8 mouse cellular contexts compared by ENCODE assay signal in genomic region chr2:13574801-13575150, GRCm38 (mm10). TPM values are rescaled to one million over a fixed set of nuclear protein-coding genes. Genes with fewer than 3 reads are reported as not detected.
DNase-seq lines count a peak whose midpoint lies in the region; ATAC-seq and TF ChIP-seq lines count a peak whose summit lies in the region.

No protein-coding gene starts in this region.

- H3K9me3 ChIP-seq in MEL (replicated peaks; ENCODE audit: insufficient read depth, low read length): no peaks in the 10 kb centered on the region
- H3K9me3 ChIP-seq in forebrain, embryonic 10.5 days: no peaks in the 10 kb centered on the region
- no peaks in the 10 kb centered on the region for H3K9me3 ChIP-seq in midbrain, embryonic 16.5 days (replicated peaks; ENCODE audit: control insufficient read depth, low read length, poor library complexity, severe bottlenecking)

- no peaks in the 10 kb centered on the region for H3K79me2 ChIP-seq in MEL (ENCODE audit: control insufficient read depth, insufficient read depth, low read length, poor library complexity)
- no peaks in the 10 kb centered on the region for H3K79me2 ChIP-seq in liver, adult 2 months (ENCODE audit: control insufficient read depth, insufficient read depth, low read length)

- TF ChIP-seq EP300 in MEL (IDR thresholded peaks at IDR 0.05; ENCODE audit: low read depth in 1 of 2, low read length in 2 of 2): no peak

- no peaks in the 10 kb centered on the region for H3K27me3 ChIP-seq in MEL (ENCODE audit: control insufficient read depth in 1 of 2, insufficient read depth in 2 of 2, low read length in 2 of 2)
- H3K27me3 ChIP-seq in forebrain, embryonic 10.5 days (ENCODE audit: poor library complexity, severe bottlenecking): no peaks in the 10 kb centered on the region
- 0 out of 2 replicates have a peak, but pooled peaks cover 2% of the 10 kb centered on the region for H3K27me3 ChIP-seq in liver, adult 2 months (ENCODE audit: control insufficient read depth, insufficient read depth, low read length)
- no peaks in the 10 kb centered on the region for H3K27me3 ChIP-seq in midbrain, embryonic 16.5 days (ENCODE audit: control insufficient read depth, insufficient read depth, low read depth, low read length)

- WGBS in forebrain, embryonic 10.5 days: 1% methylated on average over 21 of the region's 21 CpGs
- 2% methylated on average over 21 of the region's 21 CpGs for WGBS in liver, adult 2 months
- WGBS in midbrain, embryonic 16.5 days: under 1% methylated on average over 21 of the region's 21 CpGs

- DNase-seq in A20 (ENCODE audit: low read depth, low spot score): peak; percentile 71
- peak; percentile 83 for DNase-seq in MEL (ENCODE audit: low read depth, low spot score)
- DNase-seq in forebrain, embryonic 10.5 days (ENCODE audit: extremely low spot score, low spot score): peak; percentile 61
- DNase-seq in heart, postnatal 25 days (ENCODE audit: low spot score): peak; percentile 30
- no peak for DNase-seq in liver, adult 2 months (ENCODE audit: extremely low read depth, low read depth, low spot score)
- DNase-seq in thymus, postnatal 0 days (ENCODE audit: low spot score): peak; percentile 68
- DNase-seq in left cerebral cortex, adult 11 months (ENCODE audit: low spot score): no peak

- intact Hi-C loops in heart, postnatal 25 days (cut with DNase I): loop anchor here (1.0 to 5.0 kb wide), 4 partner anchors 30 to 284 kb away; partner anchors contain the start of gene Trdmt1

- TF ChIP-seq RAD21 in MEL (IDR thresholded peaks at IDR 0.05; ENCODE audit: low read depth, low read length): no peak

- peak overlapping the region; percentile 68 for H3K9ac ChIP-seq in MEL (ENCODE audit: control insufficient read depth, low read depth, low read length, poor library complexity, severe bottlenecking)
- peak overlapping the region; percentile 54 for H3K9ac ChIP-seq in liver, adult 2 months (ENCODE audit: low read depth, low read length)
- H3K9ac ChIP-seq in midbrain, embryonic 16.5 days (ENCODE audit: low read depth, low read length): peak overlapping the region; percentile 79

- H3K27ac ChIP-seq in MEL (ENCODE audit: control insufficient read depth, low read depth, low read length): peak overlapping the region; percentile 93
- peak overlapping the region; percentile 97 for H3K27ac ChIP-seq in forebrain, embryonic 10.5 days
- H3K27ac ChIP-seq in liver, adult 2 months (replicated peaks; ENCODE audit: insufficient read depth, low read depth, low read length): peak overlapping the region; percentile 5; the same call in 1 of the 2 replicates
- H3K27ac ChIP-seq in midbrain, embryonic 16.5 days (ENCODE audit: low read length): peak overlapping the region; percentile 86

- no peak for TF ChIP-seq POLR2A in MEL (IDR thresholded peaks at IDR 0.05; ENCODE audit: control insufficient read depth in 1 of 2, insufficient read depth in 1 of 2, low read depth in 1 of 2, low read length in 2 of 2, poor library complexity in 1 of 2)
- no peak for TF ChIP-seq POLR2A in liver, adult 2 months (IDR thresholded peaks at IDR 0.05; ENCODE audit: extremely low read depth, insufficient read depth, low read length)

- TF ChIP-seq CTCF in MEL (IDR thresholded peaks at IDR 0.05 in 2 of 3, conservative IDR thresholded peaks at IDR 0.05 in 1 of 3; ENCODE audit: control insufficient read depth in 1 of 3, insufficient read depth in 1 of 3, low read depth in 2 of 3, low read length in 3 of 3, poor library complexity in 1 of 3, severe bottlenecking in 1 of 3): no peak
- no peak for TF ChIP-seq CTCF in liver, adult 2 months (IDR thresholded peaks at IDR 0.05; ENCODE audit: low read depth, low read length)

- peak overlapping the region; percentile 92 for H3K4me2 ChIP-seq in midbrain, embryonic 16.5 days (ENCODE audit: low read length)

- ATAC-seq in midbrain, embryonic 16.5 days: peak; percentile 29

- H3K4me3 ChIP-seq in MEL (ENCODE audit: control insufficient read depth in 1 of 2, insufficient read depth in 1 of 2, low read depth in 2 of 2, low read length in 2 of 2): peak overlapping the region; percentile 72 to 78
- peak overlapping the region; percentile 94 for H3K4me3 ChIP-seq in forebrain, embryonic 10.5 days
- peak overlapping the region; percentile 67 for H3K4me3 ChIP-seq in liver, adult 2 months (ENCODE audit: insufficient read depth, low read depth, low read length)
- peak overlapping the region; percentile 71 for H3K4me3 ChIP-seq in midbrain, embryonic 16.5 days (ENCODE audit: low read depth, low read length)

- peaks cover 0 to 17% of the 10 kb centered on the region in 2 experiments; a peak in 3 of 4 replicates for H3K36me3 ChIP-seq in MEL (ENCODE audit: control insufficient read depth in 1 of 2, insufficient read depth in 2 of 2, low read length in 2 of 2)
- H3K36me3 ChIP-seq in forebrain, embryonic 10.5 days (replicated peaks): peaks cover 45% of the 10 kb centered on the region
- H3K36me3 ChIP-seq in liver, adult 2 months (ENCODE audit: control insufficient read depth, insufficient read depth, low read length): peaks cover under 1% of the 10 kb centered on the region; the same call in 1 of the 2 replicates
- no peaks in the 10 kb centered on the region for H3K36me3 ChIP-seq in midbrain, embryonic 16.5 days (ENCODE audit: control insufficient read depth, insufficient read depth, low read length)

- H3K4me1 ChIP-seq in MEL (ENCODE audit: control insufficient read depth in 1 of 2, insufficient read depth in 2 of 2, low read length in 2 of 2): peaks cover 0 to 16% of the 10 kb centered on the region in 2 experiments; a peak in 3 of 4 replicates
- H3K4me1 ChIP-seq in forebrain, embryonic 10.5 days: peaks cover 63% of the 10 kb centered on the region
- H3K4me1 ChIP-seq in liver, adult 2 months (ENCODE audit: control insufficient read depth, insufficient read depth, low read length): peaks cover 3% of the 10 kb centered on the region; the same call in 1 of the 2 replicates
- H3K4me1 ChIP-seq in midbrain, embryonic 16.5 days (ENCODE audit: control insufficient read depth, insufficient read depth, low read length): peaks cover 15% of the 10 kb centered on the region

TF ChIP-seq in MEL, 35 proteins besides CTCF, POLR2A, EP300 and RAD21:
- no peak for TF ChIP-seq MAX (IDR thresholded peaks at IDR 0.05; ENCODE audit: low read length)
- no peak for TF ChIP-seq POLR2AphosphoS5 (IDR thresholded peaks at IDR 0.05; ENCODE audit: borderline replicate concordance, low read depth, low read length)
- TF ChIP-seq BHLHE40 (IDR thresholded peaks at IDR 0.05; ENCODE audit: borderline replicate concordance, low read depth, low read length): no peak
- peak; percentile 26; the same call in 1 of the 2 replicates for TF ChIP-seq MXI1 (IDR thresholded peaks at IDR 0.05; ENCODE audit: low read depth, low read length)
- no peak for TF ChIP-seq UBTF (IDR thresholded peaks at IDR 0.05; ENCODE audit: borderline replicate concordance, insufficient read depth, low read depth, low read length)
- TF ChIP-seq TAL1 (IDR thresholded peaks at IDR 0.05; ENCODE audit: low read length): no peak
- no peak for TF ChIP-seq ZKSCAN1 (IDR thresholded peaks at IDR 0.05; ENCODE audit: low read depth, low read length)
- TF ChIP-seq GATA1 (IDR thresholded peaks at IDR 0.05; ENCODE audit: low read depth, low read length): no peak
- peak; percentile 42; the same call in 1 of the 2 replicates for TF ChIP-seq MAZ (IDR thresholded peaks at IDR 0.05; ENCODE audit: low read depth, low read length)
- no peak for TF ChIP-seq NRF1 (IDR thresholded peaks at IDR 0.05; ENCODE audit: insufficient read depth, low read depth, low read length, poor library complexity, severe bottlenecking)
- peak; percentile 4; the same call in 1 of the 2 replicates for TF ChIP-seq NELFE (IDR thresholded peaks at IDR 0.05; ENCODE audit: low read depth, low read length)
- TF ChIP-seq E2F4 (IDR thresholded peaks at IDR 0.05; ENCODE audit: borderline replicate concordance, low read depth, low read length): no peak
- no peak for TF ChIP-seq MAFK (IDR thresholded peaks at IDR 0.05; ENCODE audit: borderline replicate concordance, low read depth, low read length)
- TF ChIP-seq TBP (IDR thresholded peaks at IDR 0.05; ENCODE audit: low read depth, low read length): no peak
- TF ChIP-seq KAT2A (conservative IDR thresholded peaks at IDR 0.05; ENCODE audit: low read depth, low read length): no peak
- no peak for TF ChIP-seq HCFC1 (IDR thresholded peaks at IDR 0.05; ENCODE audit: low read depth, low read length)
- TF ChIP-seq MYB (IDR thresholded peaks at IDR 0.05; ENCODE audit: low read depth, low read length): no peak
- no peak for TF ChIP-seq GABPA (IDR thresholded peaks at IDR 0.05; ENCODE audit: low read depth, low read length)
- TF ChIP-seq POLR2AphosphoS2 (IDR thresholded peaks at IDR 0.05; ENCODE audit: low read length): no peak

RNA-seq across cellular contexts. Expression of gene Vim, which starts 1.0 kb away (rescaled TPM):
- total RNA-seq in MEL (2012; rRNA removed): 58.0 and 188 TPM in 2 replicates
- polyA plus RNA-seq in MEL (2012; ENCODE audit: insufficient read depth in 1 of 2, insufficient read length in 2 of 2, low read depth in 1 of 2, low replicate concordance in 2 of 2, missing spikeins in 1 of 2): 100 to 1,000 TPM; 257 to 580 TPM
- polyA plus RNA-seq in forebrain, embryonic 10.5 days (2016; fragmentation: Nextera tagmentation; extraction: Ambion mirVana): 885 and 899 TPM in 2 replicates
- total RNA-seq in heart, postnatal 25 days (2021): 100 to 1,000 TPM; 334 to 431 TPM
- total RNA-seq in liver, adult 2 months (2014; rRNA removed): 18.4 and 23.3 TPM in 2 replicates
- polyA plus RNA-seq in liver, adult 2 months (2012; rRNA removed): 25.4 and 34.6 TPM in 2 replicates
- polyA plus RNA-seq in midbrain, embryonic 16.5 days (2015; fragmentation: Nextera tagmentation; extraction: Ambion mirVana): 306 and 363 TPM in 2 replicates
- polyA plus RNA-seq in thymus, postnatal 0 days (2015; fragmentation: Nextera tagmentation; extraction: Ambion mirVana): 227 and 232 TPM in 2 replicates

RNA-seq across cellular contexts. Expression of gene Trdmt1, which starts 30.3 kb away (rescaled TPM):
- total RNA-seq in MEL (2012; rRNA removed): 9.2 and 11.6 TPM in 2 replicates
- 1 to 10 TPM in 1 of 2 experiments, not detected in 1; 8.6 TPM for polyA plus RNA-seq in MEL (2012; ENCODE audit: insufficient read depth in 1 of 2, insufficient read length in 2 of 2, low read depth in 1 of 2, low replicate concordance in 2 of 2, missing spikeins in 1 of 2)
- 8.4 and 10.1 TPM in 2 replicates for polyA plus RNA-seq in forebrain, embryonic 10.5 days (2016; fragmentation: Nextera tagmentation; extraction: Ambion mirVana)
- 1 to 10 TPM; 6.8 to 8.6 TPM for total RNA-seq in heart, postnatal 25 days (2021)
- 2.7 and 3.9 TPM in 2 replicates for total RNA-seq in liver, adult 2 months (2014; rRNA removed)
- 0.68 and 0.83 TPM in 2 replicates for polyA plus RNA-seq in liver, adult 2 months (2012; rRNA removed)
- 7.3 and 8.5 TPM in 2 replicates for polyA plus RNA-seq in midbrain, embryonic 16.5 days (2015; fragmentation: Nextera tagmentation; extraction: Ambion mirVana)
- polyA plus RNA-seq in thymus, postnatal 0 days (2015; fragmentation: Nextera tagmentation; extraction: Ambion mirVana): 16.5 and 17.2 TPM in 2 replicates

Comparison
In these comparisons a context has a peak if more than half of its experiments do, and no peak if none do; other contexts are left out.
1. DNase-seq: peak in A20 (single experiment), MEL (single experiment), forebrain, embryonic 10.5 days (single experiment), heart, postnatal 25 days (single experiment) and thymus, postnatal 0 days (single experiment); none in liver, adult 2 months (single experiment) and left cerebral cortex, adult 11 months (single experiment).
2. H3K27ac ChIP-seq: peak in every context shown above with its lines; median percentile 97 in forebrain, embryonic 10.5 days; 93 in MEL; 86 in midbrain, embryonic 16.5 days; 5 in liver, adult 2 months.
3. Peak in every context shown above with its lines, with median percentiles within 50 percentile points of each other: H3K4me3 ChIP-seq and H3K9ac ChIP-seq.